Mouse (Mus musculus): ENCODE measurements around the gene Rimkla.

Gene Rimkla

DNA sequence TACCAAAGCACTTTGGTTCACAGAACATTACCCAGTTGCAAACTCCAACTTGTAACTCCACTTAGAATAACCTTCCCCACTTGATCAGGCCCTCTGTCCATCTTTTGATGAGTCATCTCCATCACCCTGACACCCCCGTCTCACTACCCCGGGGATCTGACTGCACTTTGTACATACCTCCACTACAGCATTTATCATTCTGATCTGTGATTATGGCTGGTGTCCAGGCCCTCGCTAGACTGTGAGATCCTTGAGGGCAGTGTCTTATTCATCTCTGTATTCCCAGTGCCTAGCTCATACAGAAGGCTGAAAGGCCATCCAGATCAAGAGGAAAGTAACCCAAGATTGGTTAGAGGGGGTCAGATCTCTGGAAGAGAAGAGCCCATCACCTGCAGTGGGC lies 71.2 kb downstream of the Rimkla start:
- no peak for DNase-seq (ENCODE audit: low read depth, low spot score)

DNA sequence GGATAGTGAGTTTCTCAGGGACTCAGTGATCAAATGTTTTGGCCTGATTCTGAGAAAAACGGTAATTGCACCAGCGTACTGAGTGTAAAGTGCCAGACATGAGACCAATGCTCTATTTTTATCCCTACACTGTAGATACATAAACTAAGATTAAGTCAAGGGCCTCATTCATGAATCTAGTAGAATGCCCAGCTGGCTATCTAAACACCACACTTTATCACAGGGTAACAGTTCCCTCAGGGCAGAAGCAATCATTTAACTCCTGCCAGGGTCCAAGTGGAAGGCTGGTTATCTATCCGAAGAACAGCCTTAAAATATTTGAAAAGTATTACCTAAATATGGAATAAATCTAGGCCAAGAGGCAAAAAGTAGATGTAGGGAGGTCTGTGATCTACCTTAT lies 74.5 kb downstream of the Rimkla start:
- DNase-seq (ENCODE audit: low read depth, low spot score) = no peak

DNA sequence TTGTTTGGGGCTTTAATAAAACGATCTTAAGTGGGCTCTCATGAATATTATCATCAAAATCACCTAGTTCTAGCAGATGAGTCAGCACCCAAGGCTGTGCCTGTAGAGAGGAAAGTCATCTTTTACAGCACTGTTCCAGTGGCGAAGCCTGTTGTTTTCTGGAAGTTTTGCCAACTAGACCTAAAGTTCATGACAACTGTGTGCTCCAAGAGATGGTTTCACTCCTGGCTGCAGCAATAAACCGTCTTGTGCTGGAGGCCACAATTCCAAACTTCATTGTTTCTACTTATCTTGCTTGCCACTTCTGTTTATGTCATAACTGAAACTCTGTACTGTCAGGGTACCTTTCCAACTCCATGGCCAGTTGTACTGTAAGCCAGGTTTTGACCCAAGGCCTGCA lies 75.2 kb downstream of the Rimkla start:
- DNase-seq (ENCODE audit: low read depth, low spot score) = no peak

Measured in ZHBTc4 (cell line).